8 mouse cellular contexts compared by ENCODE assay signal in genomic region chr10:21189275-21189601, GRCm38 (mm10). TPM values are rescaled to one million over a fixed set of nuclear protein-coding genes. Genes with fewer than 3 reads are reported as not detected.
A peak's percentile ranks its signal among the peaks of the same experiment; 100 is the strongest.
DNase-seq lines count a peak whose midpoint lies in the region; ATAC-seq and TF ChIP-seq lines count a peak whose summit lies in the region.

No protein-coding gene starts in this region.

- no peak overlapping the region for H3K27ac ChIP-seq in gastrocnemius, adult 2 months
- H3K27ac ChIP-seq in liver, embryonic 14.5 days = no peak overlapping the region

- ATAC-seq in liver, embryonic 14.5 days (ENCODE audit: insufficient read depth) = 0 out of 2 replicates have a peak, but pooled peaks have one; percentile 41

- no peaks in the 10 kb centered on the region for H3K9me3 ChIP-seq in liver, embryonic 14.5 days (ENCODE audit: control insufficient read depth, low read length)

- H3K36me3 ChIP-seq in liver, embryonic 14.5 days (replicated peaks; ENCODE audit: control insufficient read depth, insufficient read depth, low read depth) = no peaks in the 10 kb centered on the region

- peaks cover 15 to 28% of the 10 kb centered on the region in 2 experiments for H3K4me1 ChIP-seq in liver, embryonic 14.5 days (replicated peaks; ENCODE audit: control insufficient read depth in 2 of 2, insufficient read depth in 2 of 2, low read length in 1 of 2)

- peak overlapping the region; percentile 68 for H3K4me3 ChIP-seq in gastrocnemius, adult 2 months
- H3K4me3 ChIP-seq in liver, embryonic 14.5 days (ENCODE audit: insufficient read depth in 1 of 2, low read depth in 2 of 2, low read length in 2 of 2) = peak overlapping the region; percentile 61 to 74

- TF ChIP-seq CTCF in gastrocnemius, adult 2 months (IDR thresholded peaks at IDR 0.05) = no peak
- no peak for TF ChIP-seq CTCF in liver, embryonic 14.5 days (IDR thresholded peaks at IDR 0.05; ENCODE audit: low read depth)

- no peaks in the 10 kb centered on the region for H3K27me3 ChIP-seq in liver, embryonic 14.5 days (ENCODE audit: control insufficient read depth, insufficient read depth, low read length)

- DNase-seq in gastrocnemius, adult 2 months = no peak
- DNase-seq in gastrocnemius, adult 18-20 months (ENCODE audit: low spot score) = no peak
- peak; percentile 7 for DNase-seq in right cerebral cortex, postnatal 25 days
- DNase-seq in right cerebral cortex, postnatal 36 days (ENCODE audit: low spot score in 2 of 2) = no peak
- DNase-seq in liver, embryonic 14.5 days (ENCODE audit: low read depth in 3 of 3, low spot score in 3 of 3) = no peak
- DNase-seq in adrenal gland, adult 18-20 months (ENCODE audit: low spot score in 2 of 2) = no peak
- DNase-seq in testis, postnatal 10 days (ENCODE audit: low spot score) = no peak
- DNase-seq in MN1 (ENCODE audit: low spot score) = no peak

- intact Hi-C loops in gastrocnemius, adult 2 months (cut with DNase I) = loop anchor here (1.0 kb wide), 1 partner anchor 197 kb away; no protein-coding TSS in a partner anchor

- H3K4me2 ChIP-seq in liver, embryonic 14.5 days (ENCODE audit: low read depth) = peak overlapping the region; percentile 75

- WGBS in liver, embryonic 14.5 days (ENCODE audit: insufficient replicate concordance) = 15% methylated on average over 8 of the region's 8 CpGs

- TF ChIP-seq EP300 in liver, embryonic 14.5 days (IDR thresholded peaks at IDR 0.05; ENCODE audit: low read depth) = no peak

- H3K9ac ChIP-seq in liver, embryonic 14.5 days (replicated peaks) = peak overlapping the region; percentile 67

RNA-seq across cellular contexts. Expression of gene Myb, which starts 28.5 kb away (rescaled TPM):
- total RNA-seq in gastrocnemius, adult 2 months (2021) = not detected
- total RNA-seq in gastrocnemius, adult 18-20 months (2021) = under 1 TPM in 1 of 2 experiments, not detected in 1; 0.14 TPM
- 14.1 and 16.9 TPM in 2 replicates for polyA plus RNA-seq in liver, embryonic 14.5 days (2012; rRNA removed)
- 11.7 and 13.6 TPM in 2 replicates for polyA plus RNA-seq in liver, embryonic 14.5 days (2014; fragmentation: Nextera tagmentation; extraction: Ambion mirVana)
- total RNA-seq in adrenal gland, adult 18-20 months (2021) = not detected
